Mouse (Mus musculus) thymus, adult 2 months (tissue): Measurements from ENCODE around the gene Btbd9.

Source experiments
- CTCF ChIP-seq: fragments of 200-500 bp; IDR thresholded peaks from 2 replicates; pipeline ENCODE4 v1.5.1; 2012; ENCODE audit warnings: mild to moderate bottlenecking, control low read depth, low read length, moderate library complexity, borderline replicate concordance; ENCODE audit not compliant: control insufficient read depth, poor library complexity, insufficient read depth; ENCODE audit errors: extremely low read depth
- POLR2A ChIP-seq: fragments of 200-500 bp; IDR thresholded peaks from 2 replicates; pipeline ENCODE4 v1.6.1; 2012; ENCODE audit warnings: mild to moderate bottlenecking, low read length, control low read depth, moderate library complexity; ENCODE audit not compliant: control insufficient read depth, poor library complexity, insufficient read depth; ENCODE audit errors: extremely low read depth

- TF ChIP-seq CTCF (no peak), POLR2A (no peak)
These were observed 308.8 kb downstream of the Btbd9 start for GRCm38 (mm10) chr17:30267432-30267973.
